Mouse (Mus musculus) adrenal gland, postnatal 25 days (tissue): ENCODE data around the gene Zfhx3. TPM values are rescaled to one million over a fixed set of nuclear protein-coding genes. Genes with fewer than 3 reads are reported as not detected.

ENCODE experiments used
- DNase-seq: peaks from one replicate; pipeline ENCODE4 v3.0.0; 2021; ENCODE audit warnings: mixed read lengths
- total RNA-seq: library from RNA; stranded (reverse); gene quantifications from 2 replicates; pipeline ENCODE4 v1.2.3, GENCODE M21; 2021

The Zfhx3 gene
- total RNA-seq, 1 experiment from 2014 or later, result 56.3 TPM

DNA sequence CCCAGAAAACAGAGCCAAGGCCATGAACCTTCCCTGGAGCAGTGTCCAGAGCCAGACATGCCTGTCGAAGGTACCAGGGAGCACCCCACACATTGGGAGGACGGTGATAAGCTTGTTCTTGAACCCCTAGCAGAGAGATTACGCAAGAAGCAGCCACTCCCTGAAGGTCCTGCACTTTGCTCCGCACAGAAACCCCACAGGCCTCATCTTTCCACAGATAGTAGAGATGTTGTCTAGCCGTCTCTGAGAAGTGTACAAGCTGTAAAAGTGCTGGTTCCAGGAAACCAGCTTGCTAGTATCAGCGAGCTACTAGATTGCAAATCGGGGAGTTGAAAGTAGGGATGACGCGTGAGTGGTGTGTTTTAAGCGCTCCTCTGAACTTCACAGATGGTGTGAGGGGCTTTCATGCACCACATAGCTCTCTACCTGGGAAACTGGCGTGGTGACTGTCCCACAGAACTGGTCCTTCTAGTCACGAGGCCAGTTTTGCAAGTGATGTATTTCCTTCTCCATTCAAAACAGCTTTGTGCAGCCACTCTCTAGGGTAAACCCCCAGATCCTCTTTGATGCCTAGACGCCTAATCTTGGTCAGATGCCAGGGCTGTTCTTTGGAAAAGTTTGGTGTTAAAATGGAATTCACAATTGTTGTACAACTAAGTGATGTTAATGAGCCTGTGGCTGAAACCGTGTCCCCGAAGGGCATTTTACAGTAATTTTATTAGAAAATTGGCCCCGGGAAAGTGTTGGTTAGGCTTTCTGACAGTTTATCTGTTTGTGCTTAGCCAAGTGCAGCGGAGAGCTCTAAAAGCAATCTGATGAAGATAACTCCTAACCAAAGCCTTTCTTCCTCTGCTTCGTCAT lies 993.6 kb downstream of the Zfhx3 start:
- DNase-seq, result no peak

DNA sequence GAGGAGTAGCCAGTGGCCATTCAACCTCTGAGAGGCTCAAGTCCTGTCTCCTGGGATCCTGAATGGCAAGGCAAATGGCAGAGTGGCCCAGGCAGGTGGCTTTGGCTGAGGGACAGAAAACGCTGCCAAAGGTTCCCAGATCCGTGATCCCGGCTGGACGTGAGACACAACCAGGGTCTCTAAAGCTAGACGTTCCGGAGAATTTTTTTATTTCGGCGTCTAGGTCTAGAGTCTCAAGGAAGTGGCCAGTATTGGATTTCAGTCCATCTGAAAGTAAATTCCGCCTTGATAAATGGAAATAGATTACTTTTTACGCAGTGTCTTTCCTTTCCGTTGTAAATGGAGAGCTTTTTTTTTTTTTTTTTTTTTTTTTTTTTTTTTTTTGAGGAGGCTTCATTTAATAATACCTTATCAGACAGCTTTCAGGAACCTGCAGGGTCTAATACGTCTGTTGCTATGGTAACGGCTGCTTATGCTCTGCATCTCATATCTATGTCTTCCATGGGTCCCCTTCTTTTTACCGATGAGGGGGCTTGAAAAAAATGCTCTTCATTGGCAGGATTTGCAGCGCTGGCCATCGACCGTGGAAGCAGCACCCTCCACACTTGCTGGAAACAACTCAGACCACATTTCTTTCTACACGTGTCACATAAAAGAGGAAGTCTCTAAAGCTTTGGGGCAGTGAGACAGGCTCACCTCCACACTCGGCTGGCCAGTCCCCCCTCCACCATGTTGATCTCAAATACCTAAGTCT lies 994.4 kb downstream of the Zfhx3 start:
- no peak for DNase-seq

DNA sequence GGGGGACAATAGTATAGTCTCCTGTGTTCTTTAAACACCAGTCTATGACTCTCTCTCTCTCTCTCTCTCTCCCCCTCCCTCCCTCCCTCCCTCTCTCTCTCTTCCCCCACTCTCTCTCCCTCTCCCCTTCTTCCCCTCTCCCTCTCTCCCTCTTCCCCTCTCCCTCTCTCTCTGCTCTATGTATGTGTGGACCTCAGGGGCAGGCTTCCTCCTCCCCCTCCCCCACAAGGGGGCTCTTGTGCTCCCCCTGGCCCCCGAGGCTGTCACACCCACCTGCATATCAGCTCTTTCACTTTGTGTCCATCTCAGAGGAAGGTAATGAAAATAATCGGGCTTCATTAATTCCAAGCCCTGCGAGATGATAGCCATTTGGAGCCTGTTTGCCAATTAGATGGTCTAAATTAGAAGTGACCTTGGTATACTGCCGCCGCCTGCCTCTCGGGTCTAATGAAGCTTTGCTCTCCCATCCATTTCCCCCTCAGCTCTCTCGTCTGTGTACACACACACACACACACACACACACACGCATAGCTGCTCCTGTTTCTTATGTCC lies 995.5 kb downstream of the Zfhx3 start:
- DNase-seq, result no peak

DNA sequence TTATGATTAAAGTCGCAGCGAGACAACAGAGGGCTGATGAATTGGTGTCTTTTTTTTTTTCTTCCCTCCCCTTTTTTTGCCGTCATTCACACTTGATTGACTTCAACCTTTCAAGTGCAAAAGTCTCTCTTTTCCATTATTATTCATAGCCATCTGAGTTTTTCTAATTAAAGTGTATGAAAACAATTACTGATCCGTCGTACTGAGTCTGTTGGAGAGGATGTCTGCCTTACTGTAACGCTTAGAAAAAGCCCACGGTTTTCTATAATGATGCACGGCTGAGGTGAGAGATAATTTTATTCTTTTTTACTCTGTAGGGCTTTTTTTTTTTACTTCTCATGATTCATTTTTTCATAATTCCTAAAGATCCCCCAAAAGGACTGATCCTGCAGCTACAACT lies 1000.2 kb downstream of the Zfhx3 start:
- no peak for DNase-seq

GRCm38 (mm10) chr8:108943132-108943531 lies 1000.7 kb downstream of the Zfhx3 start:
- DNase-seq, result no peak

- no peak for DNase-seq
Observed at GRCm38 (mm10) chr8:108944312-108944711, 1001.9 kb downstream of the Zfhx3 start.

GRCm38 (mm10) chr8:108950311-108950710 lies 1007.9 kb downstream of the Zfhx3 start:
- DNase-seq, result no peak

DNA sequence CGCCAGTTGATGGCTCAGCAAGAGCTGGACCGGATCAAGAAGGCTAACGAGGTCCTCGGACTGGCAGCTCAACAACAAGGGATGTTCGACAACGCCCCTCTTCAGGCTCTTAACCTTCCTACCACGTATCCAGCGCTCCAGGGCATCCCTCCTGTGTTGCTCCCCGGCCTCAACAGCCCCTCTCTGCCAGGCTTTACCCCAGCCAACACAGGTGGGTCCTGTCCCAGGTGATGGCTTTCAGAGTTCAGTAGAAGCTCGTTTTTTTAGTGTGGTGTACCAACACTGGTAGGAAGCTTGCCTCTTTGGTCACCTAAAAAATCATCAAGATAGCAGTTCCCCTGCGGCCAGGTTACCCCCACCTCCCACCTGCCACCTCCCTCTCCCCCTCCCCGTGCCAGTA lies 1009.1 kb downstream of the Zfhx3 start:
- no peak for DNase-seq

GRCm38 (mm10) chr8:108956416-108956815 lies 1014.0 kb downstream of the Zfhx3 start:
- DNase-seq, result no peak

DNA sequence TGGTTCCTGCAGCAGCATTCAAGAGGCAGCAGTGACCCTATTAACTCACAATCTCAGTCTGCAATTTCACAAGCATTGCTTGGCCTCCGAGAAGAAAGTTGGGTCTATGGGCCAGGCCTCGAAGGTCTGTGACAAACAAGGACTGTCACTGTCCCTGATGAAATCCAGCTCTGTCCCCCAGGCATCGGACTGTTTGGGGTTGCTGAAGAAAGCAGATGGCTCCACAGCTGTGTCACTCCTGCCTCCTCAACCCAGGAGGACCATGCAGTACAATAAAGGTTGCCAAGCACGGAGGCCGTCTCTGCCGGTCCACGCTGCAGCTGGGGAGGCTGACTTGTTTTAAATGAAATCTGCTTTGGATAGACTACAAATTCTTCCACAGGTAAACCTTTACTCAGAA lies 1020.1 kb downstream of the Zfhx3 start:
- no peak for DNase-seq

DNA sequence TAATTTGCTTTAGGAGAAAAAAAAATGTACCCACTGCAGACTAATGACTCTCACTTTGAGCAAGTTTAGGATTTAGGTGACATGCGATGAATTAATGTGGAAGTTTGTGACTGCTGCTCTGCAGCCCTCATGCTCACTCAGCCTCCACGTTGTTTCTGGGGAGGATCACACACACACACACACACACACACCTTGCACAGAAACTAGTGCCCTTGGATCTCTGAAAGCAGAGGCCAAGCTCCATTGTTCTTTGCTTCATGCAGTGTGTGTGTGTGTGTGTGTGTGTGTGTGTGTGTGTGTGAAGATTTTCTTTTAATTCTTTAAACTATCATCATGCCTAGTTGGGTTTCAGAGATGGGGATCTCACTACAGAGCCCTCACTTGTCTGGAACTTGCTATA lies 1020.7 kb downstream of the Zfhx3 start:
- DNase-seq, result no peak

DNA sequence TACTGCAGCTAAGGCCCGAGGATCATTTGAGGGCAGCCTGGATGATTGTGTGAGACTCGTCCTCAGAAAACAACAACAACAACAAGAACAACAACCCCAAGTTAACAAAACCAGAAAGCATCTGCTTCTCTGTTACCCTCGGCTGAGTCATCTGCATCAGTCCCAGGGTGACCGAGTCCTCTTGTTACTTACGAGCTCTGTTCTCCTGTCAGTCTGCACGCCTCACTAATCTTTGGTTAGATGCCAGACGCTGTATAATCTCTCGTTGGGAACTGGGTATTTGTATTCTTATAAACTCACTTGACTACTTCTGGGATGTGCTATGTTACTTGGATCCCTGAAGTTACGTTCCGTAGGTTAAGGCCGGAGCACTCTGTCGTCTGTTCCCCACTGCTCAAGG lies 1023.6 kb downstream of the Zfhx3 start:
- DNase-seq, result no peak

- DNase-seq, result no peak
Observed at GRCm38 (mm10) chr8:108973639-108974325, 1031.3 kb downstream of the Zfhx3 start.

- DNase-seq, result no peak
Observed at GRCm38 (mm10) chr8:108977693-108978361, 1035.4 kb downstream of the Zfhx3 start.

DNA sequence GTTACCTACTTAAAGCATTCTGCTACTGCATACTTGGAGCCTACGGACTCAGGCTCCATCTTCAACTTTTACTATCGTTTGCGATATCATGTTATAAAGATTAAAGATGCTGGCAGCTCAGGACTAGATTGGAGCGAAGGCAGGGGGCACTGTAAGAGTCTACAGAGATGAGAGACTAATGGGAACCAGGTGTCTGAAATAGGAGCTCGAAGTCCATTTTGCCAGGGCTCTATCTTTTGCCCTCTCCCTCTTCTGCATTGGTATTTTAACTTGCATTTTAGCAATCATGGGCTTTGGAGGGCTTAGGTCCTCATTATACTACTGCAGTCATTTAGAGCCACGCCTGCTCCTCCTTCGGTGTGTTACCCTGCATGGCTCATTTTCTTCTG lies 1035.9 kb downstream of the Zfhx3 start:
- no peak for DNase-seq

GRCm38 (mm10) chr8:108984904-108985303 lies 1042.5 kb downstream of the Zfhx3 start:
- no peak for DNase-seq

- DNase-seq, result no peak
Observed at GRCm38 (mm10) chr8:108989841-108990240, 1047.4 kb downstream of the Zfhx3 start.

- no peak for DNase-seq
Observed at GRCm38 (mm10) chr8:108990537-108990936, 1048.1 kb downstream of the Zfhx3 start.

DNA sequence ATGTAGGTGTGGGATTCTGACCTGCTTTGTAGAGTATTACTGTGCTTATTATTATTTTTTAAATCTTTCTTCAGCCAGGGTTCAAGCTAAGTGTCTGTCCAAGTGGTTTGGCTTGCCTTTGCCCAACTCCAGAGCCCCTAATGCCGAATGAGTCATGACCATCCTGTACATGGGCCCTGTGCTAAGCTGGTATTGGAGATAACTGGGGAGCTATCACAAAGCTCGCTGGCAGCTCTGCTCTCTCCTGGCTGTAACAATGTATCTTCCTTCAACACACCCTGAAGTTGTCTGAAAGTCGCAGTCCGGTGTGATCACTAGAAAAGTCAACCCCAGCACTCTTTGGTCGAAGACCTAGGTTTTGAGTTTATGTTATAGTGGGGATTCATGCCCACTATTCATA lies 1049.0 kb downstream of the Zfhx3 start:
- DNase-seq, result no peak

DNA sequence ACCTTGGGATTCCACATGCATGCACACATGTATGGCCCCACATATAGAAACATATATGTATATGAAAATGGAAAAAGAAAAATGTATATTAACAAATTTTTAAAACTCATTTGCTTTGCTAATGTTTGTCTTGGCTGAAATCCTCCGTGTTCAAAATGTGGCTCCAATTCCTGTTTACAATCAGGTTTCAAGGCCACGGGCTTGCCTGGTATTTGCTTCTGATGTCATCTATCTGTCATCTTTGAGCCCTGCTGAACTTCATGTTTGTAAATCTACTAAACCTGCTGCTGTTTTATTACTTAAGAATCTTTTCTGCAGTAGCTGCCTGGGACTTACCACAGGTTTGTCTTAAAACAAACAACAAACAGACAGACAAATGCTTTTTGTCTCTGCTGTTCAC lies 1051.3 kb downstream of the Zfhx3 start:
- DNase-seq, result no peak

- no peak for DNase-seq
Observed at GRCm38 (mm10) chr8:108994187-108994586, 1051.7 kb downstream of the Zfhx3 start.

GRCm38 (mm10) chr8:108994880-108995279 lies 1052.4 kb downstream of the Zfhx3 start:
- DNase-seq, result no peak
